Mouse (Mus musculus) thymus, postnatal 4 days (tissue): ENCODE measurements at regions not wholly inside any gene's neighbourhood (a gene's known extent, or its start where the extent isn't known, plus 50 kb on each side); places are given as distances from the start of the nearest gene placed in this dataset.

ENCODE experiments used
- DNase-seq: peaks from one replicate; pipeline ENCODE4 v3.0.0; 2021

DNA sequence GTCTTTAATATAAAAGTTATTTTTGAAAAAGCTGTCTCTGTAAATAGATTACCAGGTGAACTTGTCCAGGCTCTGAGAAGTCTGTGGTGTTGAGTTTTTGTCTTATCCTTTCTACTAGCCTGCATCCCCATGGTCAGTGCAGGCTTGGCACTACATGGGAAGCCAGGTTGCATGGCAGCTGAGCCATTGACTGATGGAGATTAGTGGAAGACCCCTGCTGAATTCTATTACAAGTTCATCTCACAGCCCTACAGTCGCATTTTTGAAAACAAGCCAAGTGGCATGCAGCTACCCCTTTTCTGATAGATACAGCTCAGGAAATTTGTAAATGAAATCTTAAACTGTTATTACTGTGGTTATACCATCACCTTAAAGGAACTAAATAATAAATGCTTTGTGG, 101.2 kb upstream of the Fam184a start:
- no peak for DNase-seq

DNA sequence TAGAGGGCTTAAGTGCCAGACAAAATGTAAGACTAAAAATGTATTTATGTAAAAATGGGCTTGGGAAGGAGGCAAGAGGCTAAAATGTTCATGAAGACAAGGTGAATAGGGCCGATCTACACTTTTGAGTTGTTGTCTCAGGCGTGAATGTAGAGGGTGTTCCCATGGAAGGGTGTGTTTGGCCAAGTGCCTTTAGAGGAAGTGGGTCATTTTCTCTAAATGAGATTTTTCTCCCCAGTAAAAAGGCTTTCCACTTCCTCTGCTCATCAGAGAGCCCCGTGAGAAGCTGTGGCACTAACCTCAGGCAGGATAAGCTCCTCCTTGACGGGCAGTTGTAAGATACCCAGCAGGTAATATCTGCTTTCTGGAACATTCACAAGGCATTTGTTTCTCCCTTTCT, 99.6 kb upstream of the Fam184a start:
- DNase-seq: no peak

- no peak for DNase-seq
These were observed 62.3 kb upstream of the Fam184a start for GRCm38 (mm10) chr10:53813244-53813620.

GRCm38 (mm10) chr10:53812597-53813243, 61.8 kb upstream of the Fam184a start:
- DNase-seq: no peak

GRCm38 (mm10) chr10:53811904-53812596, 61.1 kb upstream of the Fam184a start:
- no peak for DNase-seq

GRCm38 (mm10) chr10:53806697-53807096, 55.8 kb upstream of the Fam184a start:
- peak; percentile 40 for DNase-seq

- no peak for DNase-seq
These were observed 50.2 kb upstream of the Fam184a start for GRCm38 (mm10) chr10:53801048-53801641.
